Mouse (Mus musculus) layer of hippocampus, postnatal 25 days (tissue): ENCODE results near the gene Vmn1r180. TPM values are rescaled to one million over a fixed set of nuclear protein-coding genes. Genes with fewer than 3 reads are reported as not detected.
"Not testable (repeated sequence)": the region's sequence is repeated elsewhere in the genome, so short reads cannot be mapped to it uniquely, and the experiment has no call there.

Source experiments
- DNase-seq, 2 experiments: peaks; one replicate each; pipeline ENCODE4 v3.0.0; 2022; ENCODE audit warnings: mixed read lengths in 2 of 2, low spot score in 1 of 2; ENCODE audit errors: extremely low spot score in 1 of 2
- total RNA-seq, 2 experiments: library from RNA; stranded (reverse); gene quantifications; 2 replicates each; pipeline ENCODE4 v1.2.3; 2021

Vmn1r180 gene
- not detected for total RNA-seq

GRCm38 (mm10) chr7:23950332-23950731, at the start of gene Vmn1r180:
Gene Vmn1r180 (plus strand): TSS chr7:23950632.
- DNase-seq: no peak

DNA sequence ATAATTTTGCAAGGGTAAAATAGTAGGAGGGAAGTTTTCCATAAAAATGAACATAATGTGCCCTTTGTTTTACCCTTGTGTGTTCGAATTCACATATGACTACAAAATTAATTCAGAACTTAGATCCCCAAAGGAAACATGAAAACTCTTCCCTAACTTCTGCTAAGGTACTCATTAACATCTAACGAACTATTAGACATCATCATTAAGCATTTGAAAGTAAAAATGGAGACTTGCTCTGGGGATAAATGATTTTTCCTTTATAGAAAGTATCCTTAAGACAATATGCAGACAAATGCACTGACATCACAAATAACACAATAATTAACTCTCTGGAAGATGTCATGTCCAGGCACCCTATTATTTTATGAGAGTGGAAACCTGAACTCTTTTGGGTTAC, 23.8 kb upstream of the Vmn1r180 start, which contains the start of gene Vmn1r179:
Gene Vmn1r179, plus strand, starts transcription at position 301 of the 400 bp plus-strand sequence.
- no peak for DNase-seq

GRCm38 (mm10) chr7:23968044-23968443, 17.6 kb downstream of the Vmn1r180 start:
- peak; percentile 5 to 8 for DNase-seq

- DNase-seq: not testable (repeated sequence)
Observed at GRCm38 (mm10) chr7:23974315-23974714, 23.9 kb downstream of the Vmn1r180 start, which contains the start of gene Vmn1r181. Gene Vmn1r181 (plus strand): TSS chr7:23974615.

DNA sequence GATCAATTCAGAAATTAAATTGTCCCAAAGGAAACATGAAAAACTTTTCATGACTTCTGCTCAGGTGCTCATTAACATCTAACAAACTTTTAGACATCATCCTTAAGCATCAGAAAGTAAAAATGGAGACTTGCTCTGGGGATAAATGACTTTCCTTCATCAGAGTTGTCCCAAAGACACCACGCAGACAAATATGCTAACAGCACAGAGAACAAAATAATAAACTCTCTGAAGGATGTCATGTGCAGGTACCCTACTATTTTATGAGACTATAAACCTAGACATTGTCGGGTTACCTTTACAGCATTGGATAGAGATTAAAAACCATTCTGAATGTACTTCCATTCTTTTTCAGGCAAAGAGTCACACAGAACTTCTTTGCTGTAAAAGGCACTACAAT, 51.0 kb downstream of the Vmn1r180 start, which contains the start of gene V1rd19:
Gene V1rd19, plus strand, starts transcription at position 301 of the 400 bp plus-strand sequence.
- no peak for DNase-seq

Other genes with a start within 250 kb of the Vmn1r180 start
- not detected for gene Vmn1r173, start 249.9 kb upstream of the Vmn1r180 start, total RNA-seq
- not detected for gene Vmn1r174, start 198.4 kb upstream of the Vmn1r180 start, total RNA-seq
- not detected for gene Vmn1r175, start 140.0 kb upstream of the Vmn1r180 start, total RNA-seq
- not detected for gene Vmn1r176, start 113.3 kb upstream of the Vmn1r180 start, total RNA-seq
- gene Vmn1r177, start 84.2 kb upstream of the Vmn1r180 start, total RNA-seq: not detected
- not detected for gene Vmn1r178, start 58.6 kb upstream of the Vmn1r180 start, total RNA-seq
- gene Vmn1r179, start 23.7 kb upstream of the Vmn1r180 start, total RNA-seq: not detected
- not detected for gene Vmn1r181, start 24.0 kb downstream of the Vmn1r180 start, total RNA-seq
- not detected for gene V1rd19, start 51.1 kb downstream of the Vmn1r180 start, total RNA-seq
- gene Vmn1r183, start 102.6 kb downstream of the Vmn1r180 start, total RNA-seq: not detected
- gene Zfp180, start 131.3 kb downstream of the Vmn1r180 start, total RNA-seq: 10 to 100 TPM; 37.5 to 37.8 TPM
- gene Zfp112, start 161.7 kb downstream of the Vmn1r180 start, total RNA-seq: 10 to 100 TPM in 1 of 2 experiments, 1 to 10 TPM in 1; 7.9 to 11.1 TPM
- gene Zfp235, start 183.5 kb downstream of the Vmn1r180 start, total RNA-seq: 10 to 100 TPM; 19.7 to 23.1 TPM
- 1 to 10 TPM; 3.6 to 3.9 TPM for gene Zfp114, start 224.4 kb downstream of the Vmn1r180 start, total RNA-seq